26 mouse cellular contexts compared by ENCODE assay signal in genomic region chr6:38901636-38902035, GRCm38 (mm10). TPM values are rescaled to one million over a fixed set of nuclear protein-coding genes. Genes with fewer than 3 reads are reported as not detected.
A peak's percentile ranks its signal among the peaks of the same experiment; 100 is the strongest.
DNase-seq lines count a peak whose midpoint lies in the region; ATAC-seq and TF ChIP-seq lines count a peak whose summit lies in the region.
"Had no signal": no experiment of that assay in that cellular context is flagged by ENCODE, and none has a peak within 500 bp of the region (broad histone marks: within the 10 kb centered on the region; RNA-seq: fewer than 3 reads in every experiment).

No protein-coding gene starts in this region.

- no peak for TF ChIP-seq POLR2A in bone marrow, adult 2 months (IDR thresholded peaks at IDR 0.05; ENCODE audit: borderline replicate concordance, control insufficient read depth, low read depth, low read length)

- ATAC-seq in intestine, embryonic 16.5 days: peak; percentile 13; the same call in 1 of the 2 replicates
- no peak for ATAC-seq in intestine, embryonic 15.5 days
- no peak for ATAC-seq in liver, embryonic 13.5 days (ENCODE audit: low read depth)
- peak; percentile 28; the same call in 1 of the 2 replicates for ATAC-seq in megakaryocyte, adult 5-6 weeks (ENCODE audit: poor library complexity, severe bottlenecking)
- ATAC-seq: hindbrain, postnatal 0 days; midbrain, embryonic 16.5 days had no signal

- no peak overlapping the region for H3K9ac ChIP-seq in intestine, embryonic 16.5 days (ENCODE audit: low read depth, low read length)
- H3K9ac ChIP-seq in intestine, embryonic 15.5 days: no peak overlapping the region
- H3K9ac ChIP-seq in liver, embryonic 13.5 days: peak overlapping the region; percentile 73
- H3K9ac ChIP-seq: forebrain, embryonic 12.5 days; limb, embryonic 12.5 days had no signal

- no peak overlapping the region for H3K4me3 ChIP-seq in intestine, embryonic 16.5 days (ENCODE audit: low read length)
- no peak overlapping the region for H3K4me3 ChIP-seq in intestine, embryonic 15.5 days (replicated peaks)
- H3K4me3 ChIP-seq in bone marrow, adult 2 months (replicated peaks; ENCODE audit: control insufficient read depth, low read depth, low read length): no peak overlapping the region
- no peak overlapping the region for H3K4me3 ChIP-seq in liver, embryonic 13.5 days (replicated peaks)
- H3K4me3 ChIP-seq: forebrain, embryonic 12.5 days; hindbrain, embryonic 10.5 days; layer of hippocampus, adult 2 months; limb, embryonic 12.5 days had no signal

- no peaks in the 10 kb centered on the region for H3K36me3 ChIP-seq in intestine, embryonic 16.5 days (ENCODE audit: control insufficient read depth, insufficient read depth, low read length)
- H3K36me3 ChIP-seq in intestine, embryonic 15.5 days: no peaks in the 10 kb centered on the region
- no peaks in the 10 kb centered on the region for H3K36me3 ChIP-seq in liver, embryonic 13.5 days
- H3K36me3 ChIP-seq: forebrain, embryonic 12.5 days; G1E; hindbrain, embryonic 10.5 days; limb, embryonic 12.5 days had no signal

- no peak for TF ChIP-seq CTCF in bone marrow, adult 2 months (IDR thresholded peaks at IDR 0.05; ENCODE audit: control insufficient read depth, insufficient read depth, low read length)

- H3K9me3 ChIP-seq in intestine, embryonic 16.5 days (ENCODE audit: control insufficient read depth, low read length): no peaks in the 10 kb centered on the region
- no peaks in the 10 kb centered on the region for H3K9me3 ChIP-seq in intestine, embryonic 15.5 days
- no peaks in the 10 kb centered on the region for H3K9me3 ChIP-seq in liver, embryonic 13.5 days (replicated peaks)
- H3K9me3 ChIP-seq: forebrain, embryonic 12.5 days; G1E; hindbrain, embryonic 10.5 days; limb, embryonic 12.5 days had no signal

- no peak for DNase-seq in liver, embryonic 13.5 days
- DNase-seq in adrenal gland, postnatal 14 days: no peak
- no peak for DNase-seq in embryo, embryonic 9.5 days (ENCODE audit: extremely low spot score)
- DNase-seq in c-Kit-positive CD71-positive TER-119-positive erythroid progenitor cells, embryonic 14.5 days (ENCODE audit: low spot score): no peak
- DNase-seq: adrenal gland, adult 2 months; cerebellum, adult 2 months; cerebellum, postnatal 36 days; kidney, adult 8-10 months; kidney, postnatal 25 days; layer of hippocampus, postnatal 36 days; lung, adult 2 months; lung, postnatal 14 days; thymus, adult 2 months; thymus, postnatal 4 days had no signal

- no peak overlapping the region for H3K4me2 ChIP-seq in intestine, embryonic 16.5 days (ENCODE audit: low read depth, low read length)
- no peak overlapping the region for H3K4me2 ChIP-seq in intestine, embryonic 15.5 days (replicated peaks)
- H3K4me2 ChIP-seq in liver, embryonic 13.5 days: peak overlapping the region; percentile 77
- H3K4me2 ChIP-seq: forebrain, embryonic 12.5 days; limb, embryonic 12.5 days had no signal

- WGBS in intestine, embryonic 16.5 days: 55% methylated on average over 3 of the region's 3 CpGs
- WGBS in intestine, embryonic 15.5 days: 32% methylated on average over 3 of the region's 3 CpGs
- WGBS in bone marrow, adult 2 months: 16% methylated on average over 3 of the region's 3 CpGs
- WGBS in liver, embryonic 13.5 days (ENCODE audit: insufficient replicate concordance): 13% methylated on average over 3 of the region's 3 CpGs

- no peaks in the 10 kb centered on the region for H3K27me3 ChIP-seq in intestine, embryonic 16.5 days (replicated peaks; ENCODE audit: control insufficient read depth, insufficient read depth, low read length)
- H3K27me3 ChIP-seq in intestine, embryonic 15.5 days (replicated peaks): no peaks in the 10 kb centered on the region
- H3K27me3 ChIP-seq in liver, embryonic 13.5 days: no peaks in the 10 kb centered on the region
- H3K27me3 ChIP-seq: CH12.LX; forebrain, embryonic 12.5 days; limb, embryonic 12.5 days had no signal

- peaks cover 21% of the 10 kb centered on the region for H3K4me1 ChIP-seq in intestine, embryonic 16.5 days (ENCODE audit: control insufficient read depth, insufficient read depth, low read length)
- peaks cover 9% of the 10 kb centered on the region; the same call in 1 of the 2 replicates for H3K4me1 ChIP-seq in intestine, embryonic 15.5 days (replicated peaks)
- peaks cover 11% of the 10 kb centered on the region for H3K4me1 ChIP-seq in bone marrow, adult 2 months (ENCODE audit: control insufficient read depth, insufficient read depth, low read length)
- peaks cover 81% of the 10 kb centered on the region for H3K4me1 ChIP-seq in liver, embryonic 13.5 days (replicated peaks)
- H3K4me1 ChIP-seq: limb, embryonic 12.5 days had no signal

- peak overlapping the region; percentile 65; the same call in 1 of the 2 replicates for H3K27ac ChIP-seq in intestine, embryonic 16.5 days (ENCODE audit: low read length)
- no peak overlapping the region for H3K27ac ChIP-seq in intestine, embryonic 15.5 days
- H3K27ac ChIP-seq in bone marrow, adult 2 months (ENCODE audit: control insufficient read depth, insufficient read depth, low read depth, low read length, poor library complexity): peak overlapping the region; percentile 3; the same call in 1 of the 2 replicates
- peak overlapping the region; percentile 99 for H3K27ac ChIP-seq in liver, embryonic 13.5 days
- H3K27ac ChIP-seq: forebrain, embryonic 12.5 days; hindbrain, embryonic 10.5 days; hindbrain, postnatal 0 days; layer of hippocampus, adult 2 months; limb, embryonic 12.5 days had no signal

RNA-seq across cellular contexts. Expression of gene Hipk2, which starts 25.7 kb away (rescaled TPM):
- 16.2 and 18.7 TPM in 2 replicates for polyA plus RNA-seq in intestine, embryonic 16.5 days (2015; fragmentation: Nextera tagmentation; extraction: Ambion mirVana)
- polyA plus RNA-seq in intestine, embryonic 15.5 days (2015; fragmentation: Nextera tagmentation; extraction: Ambion mirVana): 20.2 and 23.3 TPM in 2 replicates
- 23.4 and 39.5 TPM in 2 replicates for polyA plus RNA-seq in bone marrow, adult 2 months (2011; ENCODE audit: insufficient read depth, insufficient read length, low replicate concordance, missing spikeins)
- 20.1 and 20.4 TPM in 2 replicates for polyA plus RNA-seq in liver, embryonic 13.5 days (2015; fragmentation: Nextera tagmentation; extraction: Ambion mirVana)
- total RNA-seq in megakaryocyte, adult 5-6 weeks (2015): 54.5 and 60.9 TPM in 2 replicates
- total RNA-seq in megakaryocyte, adult 5-6 weeks (2017): 9.5 and 21.8 TPM in 2 replicates
- 92.5 and 104 TPM in 2 replicates for total RNA-seq in adrenal gland, postnatal 14 days (2021)

RNA-seq across cellular contexts. Expression of gene Tbxas1, which starts 26.4 kb away (rescaled TPM):
- 4.3 and 4.8 TPM in 2 replicates for polyA plus RNA-seq in intestine, embryonic 16.5 days (2015; fragmentation: Nextera tagmentation; extraction: Ambion mirVana)
- polyA plus RNA-seq in intestine, embryonic 15.5 days (2015; fragmentation: Nextera tagmentation; extraction: Ambion mirVana): 3.4 and 4.0 TPM in 2 replicates
- 25.1 and 59.7 TPM in 2 replicates for polyA plus RNA-seq in bone marrow, adult 2 months (2011; ENCODE audit: insufficient read depth, insufficient read length, low replicate concordance, missing spikeins)
- 11.4 and 12.2 TPM in 2 replicates for polyA plus RNA-seq in liver, embryonic 13.5 days (2015; fragmentation: Nextera tagmentation; extraction: Ambion mirVana)
- 22.3 and 25.1 TPM in 2 replicates for total RNA-seq in megakaryocyte, adult 5-6 weeks (2015)
- total RNA-seq in megakaryocyte, adult 5-6 weeks (2017): 33.0 and 43.3 TPM in 2 replicates
- total RNA-seq in adrenal gland, postnatal 14 days (2021): 2.3 and 3.0 TPM in 2 replicates
- total RNA-seq: CH12.LX had no signal

Comparison
In these comparisons a context has a peak if more than half of its experiments do, and no peak if none do; other contexts are left out.
1. ATAC-seq: peak in intestine, embryonic 16.5 days (single experiment) and megakaryocyte, adult 5-6 weeks (single experiment); none in intestine, embryonic 15.5 days (single experiment) and liver, embryonic 13.5 days (single experiment).